Mouse (Mus musculus) thymus, postnatal 14 days (tissue): ENCODE data around the gene Psmb7.

Experiments
- DNase-seq: peaks from one replicate; pipeline ENCODE4 v3.0.0; 2021

The Psmb7 gene

DNA sequence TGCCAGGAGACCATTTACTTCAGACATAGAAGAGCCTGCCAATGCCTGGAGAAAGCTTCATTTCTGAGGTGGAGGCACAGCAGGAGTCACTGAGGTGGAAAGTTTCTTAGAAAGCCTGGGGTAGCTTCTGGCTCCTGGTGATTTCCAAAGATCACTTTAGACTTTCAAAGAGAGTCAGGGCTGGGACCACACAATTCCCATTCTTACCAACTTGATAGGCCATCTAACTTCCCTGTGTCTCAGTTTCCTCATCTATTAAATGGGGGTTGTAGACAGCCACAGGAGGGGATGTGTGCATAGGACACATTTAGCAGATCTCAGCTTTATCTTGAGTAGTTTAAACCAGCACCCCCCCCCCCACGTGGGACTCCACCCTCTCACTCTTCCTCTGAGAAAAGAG is 101.5 kb downstream of the Psmb7 start:
- DNase-seq, result no peak

GRCm38 (mm10) chr2:38541570-38541969 is 102.3 kb downstream of the Psmb7 start:
- no peak for DNase-seq

DNA sequence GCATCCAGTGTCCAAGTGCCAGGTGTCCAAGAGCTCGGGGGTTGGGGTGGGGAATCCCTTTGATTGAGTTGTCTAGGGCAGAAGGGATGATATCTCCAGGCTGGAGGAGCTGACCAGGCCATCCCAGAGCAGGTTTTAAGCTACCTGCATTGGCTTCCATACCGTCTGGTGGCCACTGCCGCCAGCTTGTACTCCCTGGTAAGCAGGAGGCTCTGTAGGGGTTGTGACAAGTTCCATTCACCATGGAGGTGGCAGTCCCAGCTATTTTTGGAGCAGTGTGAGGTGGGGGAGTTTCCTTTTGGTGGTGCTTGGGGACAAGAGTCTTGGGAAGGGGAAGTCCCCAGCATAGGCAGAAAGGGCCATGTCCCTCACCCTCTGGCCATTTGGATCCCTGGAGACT is 102.8 kb downstream of the Psmb7 start:
- DNase-seq, result no peak

- DNase-seq, result no peak
Observed at GRCm38 (mm10) chr2:38540666-38541065, 103.2 kb downstream of the Psmb7 start.

DNA sequence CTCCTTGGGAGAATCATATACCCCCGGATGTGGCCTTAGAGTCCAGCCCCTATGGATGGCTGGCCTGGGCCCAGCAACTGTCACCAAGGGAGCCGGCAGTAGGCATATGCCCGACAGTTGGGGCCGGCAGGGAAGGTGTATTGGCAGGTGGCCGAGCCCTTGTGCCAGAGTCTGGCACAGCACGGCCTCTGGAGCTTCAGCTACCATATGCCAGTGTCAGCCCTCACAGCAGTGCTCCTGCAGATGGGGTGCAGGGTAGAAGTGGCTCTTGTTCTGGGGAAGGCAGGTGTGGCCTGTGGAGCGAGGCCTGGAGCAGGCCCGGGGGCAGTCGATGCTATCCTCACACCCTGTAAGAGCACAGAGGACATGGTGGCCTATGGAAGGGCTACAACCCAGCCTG is 104.2 kb downstream of the Psmb7 start:
- no peak for DNase-seq
